In the genomic region with DNA sequence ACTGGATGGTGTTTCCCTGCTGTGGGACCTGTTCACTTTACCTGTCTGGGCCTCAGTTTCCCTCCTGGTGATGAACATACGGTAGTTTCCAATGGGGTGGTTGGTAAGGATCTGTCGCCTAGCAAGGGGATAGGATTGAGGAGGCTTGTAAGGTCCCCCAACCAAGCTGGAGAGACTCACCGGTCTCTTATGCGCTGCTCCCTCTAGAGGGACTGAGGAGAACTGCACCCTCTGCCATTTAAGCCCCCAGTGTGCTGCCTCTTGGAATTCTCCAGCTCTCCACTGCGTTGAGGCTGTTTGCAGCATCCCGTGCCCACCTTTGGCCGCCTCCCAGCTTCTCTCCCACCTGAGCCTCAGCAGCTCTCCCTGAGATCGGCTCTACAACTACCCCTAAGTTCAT, we compare ENCODE assay signal across 7 mouse cellular contexts.
DNase-seq lines count a peak whose midpoint lies in the region; ATAC-seq and TF ChIP-seq lines count a peak whose summit lies in the region.

No protein-coding gene starts in this region.

- no peak overlapping the region for H3K27ac ChIP-seq in MEL (ENCODE audit: control insufficient read depth, low read depth, low read length)
- H3K27ac ChIP-seq in cortical plate, adult 2 months (ENCODE audit: insufficient read depth, low read length) = no peak overlapping the region

- H3K27me3 ChIP-seq in MEL (ENCODE audit: control insufficient read depth in 1 of 2, insufficient read depth in 2 of 2, low read length in 2 of 2) = no peaks in the 10 kb centered on the region

- no peak overlapping the region for H3K4me3 ChIP-seq in MEL (ENCODE audit: control insufficient read depth in 1 of 2, insufficient read depth in 1 of 2, low read depth in 2 of 2, low read length in 2 of 2)
- H3K4me3 ChIP-seq in cortical plate, adult 2 months (ENCODE audit: insufficient read depth, low read length) = no peak overlapping the region

- no peaks in the 10 kb centered on the region for H3K4me1 ChIP-seq in MEL (ENCODE audit: control insufficient read depth in 1 of 2, insufficient read depth in 2 of 2, low read length in 2 of 2)
- H3K4me1 ChIP-seq in cortical plate, adult 2 months (ENCODE audit: control insufficient read depth, insufficient read depth, low read length) = peaks cover 1% of the 10 kb centered on the region

- intact Hi-C loops in left cerebral cortex, postnatal 4 days (cut with DNase I) = loop anchor here (2.0 kb wide), 1 partner anchor 143 kb away; no protein-coding TSS in a partner anchor

- no peak for TF ChIP-seq RAD21 in MEL (IDR thresholded peaks at IDR 0.05; ENCODE audit: low read depth, low read length)

- H3K36me3 ChIP-seq in MEL (ENCODE audit: control insufficient read depth in 1 of 2, insufficient read depth in 2 of 2, low read length in 2 of 2) = no peaks in the 10 kb centered on the region

- no peak for TF ChIP-seq POLR2A in MEL (IDR thresholded peaks at IDR 0.05; ENCODE audit: control insufficient read depth in 1 of 2, insufficient read depth in 1 of 2, low read depth in 1 of 2, low read length in 2 of 2, poor library complexity in 1 of 2)
- TF ChIP-seq POLR2A in cortical plate, adult 2 months (IDR thresholded peaks at IDR 0.05; ENCODE audit: extremely low read depth, insufficient read depth, low read length) = no peak

- H3K79me2 ChIP-seq in MEL (ENCODE audit: control insufficient read depth, insufficient read depth, low read length, poor library complexity) = no peaks in the 10 kb centered on the region

- peak; percentile 10 to 40 (median 25); a peak in 4 of 6 replicates for TF ChIP-seq CTCF in MEL (IDR thresholded peaks at IDR 0.05 in 2 of 3, conservative IDR thresholded peaks at IDR 0.05 in 1 of 3; ENCODE audit: control insufficient read depth in 1 of 3, insufficient read depth in 1 of 3, low read depth in 2 of 3, low read length in 3 of 3, poor library complexity in 1 of 3, severe bottlenecking in 1 of 3)
- peak; percentile 43 for TF ChIP-seq CTCF in cortical plate, adult 2 months (IDR thresholded peaks at IDR 0.05; ENCODE audit: extremely low read depth, insufficient read depth, low read length)

- no peaks in the 10 kb centered on the region for H3K9me3 ChIP-seq in MEL (replicated peaks; ENCODE audit: insufficient read depth, low read length)

- no peak for TF ChIP-seq EP300 in MEL (IDR thresholded peaks at IDR 0.05; ENCODE audit: low read depth in 1 of 2, low read length in 2 of 2)

- no peak overlapping the region for H3K9ac ChIP-seq in MEL (ENCODE audit: control insufficient read depth, low read depth, low read length, poor library complexity, severe bottlenecking)

- peak; percentile 51 for DNase-seq in left cerebral cortex, postnatal 4 days
- DNase-seq in left cerebral cortex, adult 18-20 months (ENCODE audit: low spot score in 2 of 2) = no peak
- peak; percentile 6 for DNase-seq in MEL (ENCODE audit: low read depth, low spot score)
- no peak for DNase-seq in adrenal gland, postnatal 14 days
- no peak for DNase-seq in T-cell, adult 2 months (ENCODE audit: low spot score)

- 0 out of 2 replicates have a peak, but pooled peaks have one; percentile 43 for ATAC-seq in monocyte, adult 5-6 weeks (replicated peaks; ENCODE audit: insufficient number of reproducible peaks, low FRiP score, low TSS enrichment, poor library complexity, severe bottlenecking)

TF ChIP-seq in MEL, 35 proteins besides CTCF, POLR2A, EP300 and RAD21:
- TF ChIP-seq NELFE (IDR thresholded peaks at IDR 0.05; ENCODE audit: low read depth, low read length) (no peak), JUND (IDR thresholded peaks at IDR 0.05; ENCODE audit: low read depth, low read length) (no peak), BHLHE40 (IDR thresholded peaks at IDR 0.05; ENCODE audit: borderline replicate concordance, low read depth, low read length) (no peak), TAL1 (IDR thresholded peaks at IDR 0.05; ENCODE audit: low read length) (no peak), CHD1 (IDR thresholded peaks at IDR 0.05; ENCODE audit: low read depth, low read length) (no peak), MAZ (IDR thresholded peaks at IDR 0.05; ENCODE audit: low read depth, low read length) (no peak), USF1 (IDR thresholded peaks at IDR 0.05; ENCODE audit: low read depth, low read length) (no peak), MXI1 (IDR thresholded peaks at IDR 0.05; ENCODE audit: low read depth, low read length) (no peak), ZMIZ1 (IDR thresholded peaks at IDR 0.05; ENCODE audit: low read depth, low read length) (no peak), ZKSCAN1 (IDR thresholded peaks at IDR 0.05; ENCODE audit: low read depth, low read length) (no peak), MAX (IDR thresholded peaks at IDR 0.05; ENCODE audit: low read length) (no peak), ZC3H11A (IDR thresholded peaks at IDR 0.05; ENCODE audit: low read depth, low read length) (no peak)

Comparison
In these comparisons a context has a peak if more than half of its experiments do, and no peak if none do; other contexts are left out.
1. DNase-seq: peak in left cerebral cortex, postnatal 4 days (single experiment) and MEL (single experiment); none in left cerebral cortex, adult 18-20 months (0 of 2), adrenal gland, postnatal 14 days (single experiment) and T-cell, adult 2 months (single experiment).